Mouse (Mus musculus): Measurements from ENCODE around the gene Vmn1r43.
"Not testable (repeated sequence)": the region's sequence is repeated elsewhere in the genome, so short reads cannot be mapped to it uniquely, and the experiment has no call there.

The Vmn1r43 gene

GRCm38 (mm10) chr6:89876313-89876712 lies at the start of gene Vmn1r43, which contains the start of gene Vmn1r42:
TSS of gene Vmn1r43 (minus strand) at chr6:89876413.
TSS of gene Vmn1r42 (minus strand) at chr6:89876413.
- not testable (repeated sequence) for DNase-seq

- no peak for DNase-seq
Measured at GRCm38 (mm10) chr6:89883812-89884211, 7.6 kb upstream of the Vmn1r43 start.

GRCm38 (mm10) chr6:89883360-89883759 lies 7.1 kb upstream of the Vmn1r43 start, which contains the start of gene Vmn1r44:
TSS of gene Vmn1r44 (plus strand) at chr6:89883660.
- no peak for DNase-seq

- DNase-seq: no peak
Measured at GRCm38 (mm10) chr6:89880867-89881266, 4.7 kb upstream of the Vmn1r43 start.

- no peak for DNase-seq
Measured at GRCm38 (mm10) chr6:89876963-89877362, 750 bp upstream of the Vmn1r43 start.

- DNase-seq: no peak
Measured at GRCm38 (mm10) chr6:89867976-89868375, 8.2 kb downstream of the Vmn1r43 start.

- DNase-seq: no peak
Measured at GRCm38 (mm10) chr6:89867276-89867675, 8.9 kb downstream of the Vmn1r43 start.

GRCm38 (mm10) chr6:89863792-89864191 lies 12.4 kb downstream of the Vmn1r43 start:
- no peak for DNase-seq

- DNase-seq: peak; percentile 7
Measured at GRCm38 (mm10) chr6:89859839-89860238, 16.4 kb downstream of the Vmn1r43 start.

- no peak for DNase-seq
Measured at GRCm38 (mm10) chr6:89857552-89857951, 18.7 kb downstream of the Vmn1r43 start.

Measured in kidney, adult 11 months (tissue).